Mouse (Mus musculus) limb, embryonic 14.5 days (tissue): ENCODE data around the gene Arpc1a. TPM values are rescaled to one million over a fixed set of nuclear protein-coding genes. Genes with fewer than 3 reads are reported as not detected.
"Not testable (repeated sequence)": the region's sequence is repeated elsewhere in the genome, so short reads cannot be mapped to it uniquely, and the experiment has no call there.

Experiments
- ATAC-seq: fragments of 200-750 bp; cut with Nextera tagmentation; 2 replicates; pipeline ENCODE4 v1.8.0; 2017; ENCODE audit warnings: low read depth, moderate number of reproducible peaks, moderate TSS enrichment; ENCODE audit not compliant: low FRiP score
- DNase-seq: peaks from one replicate; pipeline ENCODE4 v3.0.0-alpha.2; 2015; ENCODE audit warnings: low spot score
- H3K27ac ChIP-seq: fragments of 300-500 bp; sonication (generic); replicated peaks from 2 replicates; pipeline ENCODE4 v1.5.1; 2014; ENCODE audit warnings: low read depth, mild to moderate bottlenecking, low read length, moderate library complexity, mixed read lengths
- H3K27me3 ChIP-seq: fragments of 300-500 bp; sonication (generic); 2 replicates; pipeline ENCODE4 v1.6.1; 2014; ENCODE audit warnings: low read length, mixed read lengths; ENCODE audit not compliant: control insufficient read depth, insufficient read depth
- H3K36me3 ChIP-seq: fragments of 300-500 bp; sonication (generic); 2 replicates; pipeline ENCODE4 v1.6.1; 2014; ENCODE audit warnings: mild to moderate bottlenecking, low read length, moderate library complexity, mixed read lengths; ENCODE audit not compliant: control insufficient read depth, insufficient read depth
- H3K4me1 ChIP-seq: fragments of 300-500 bp; sonication (generic); 2 replicates; pipeline ENCODE4 v1.6.1; 2014; ENCODE audit warnings: antibody characterized with exemption, low read length, mixed read lengths; ENCODE audit not compliant: control insufficient read depth, insufficient read depth
- H3K4me2 ChIP-seq: fragments of 300-500 bp; sonication (generic); replicated peaks from 2 replicates; pipeline ENCODE4 v1.6.1; 2014; ENCODE audit warnings: low read depth, mild to moderate bottlenecking, low read length, moderate library complexity; ENCODE audit not compliant: severe bottlenecking
- H3K4me3 ChIP-seq: fragments of 300-500 bp; sonication (generic); replicated peaks from 2 replicates; pipeline ENCODE4 v1.5.1; 2014; ENCODE audit warnings: low read length
- H3K9ac ChIP-seq: fragments of 300-500 bp; sonication (generic); 2 replicates; pipeline ENCODE4 v1.6.1; 2014; ENCODE audit warnings: mild to moderate bottlenecking, low read depth, low read length, moderate library complexity; ENCODE audit not compliant: severe bottlenecking
- H3K9me3 ChIP-seq: fragments of 300-500 bp; sonication (generic); 2 replicates; pipeline ENCODE4 v1.6.1; 2016; ENCODE audit warnings: low read length; ENCODE audit not compliant: control insufficient read depth
- POLR2A ChIP-seq: fragments of 200-500 bp; IDR thresholded peaks from 2 replicates; pipeline ENCODE4 v1.8.0; 2012; ENCODE audit warnings: inconsistent platforms, mild to moderate bottlenecking, moderate library complexity, borderline replicate concordance; ENCODE audit not compliant: insufficient read depth, insufficient read length; ENCODE audit errors: extremely low read depth
- WGBS: fragments of 180-500 bp; shearing (Covaris S2); extraction: QIAGEN DNeasy Blood & Tissue Kit; methylation state at CpG from one replicate; pipeline ENCODE4 v1.1.7; 2014; 5-methylcytosine and 5-hydroxymethylcytosine counted together
- polyA plus RNA-seq, 2 experiments: library from polyadenylated mRNA; depleted of rRNA in 1 of 2; stranded (reverse) in 1 of 2; unstranded in 1 of 2; fragments of >200 nt; fragmentation: Nextera tagmentation in 1 of 2; extraction: Ambion mirVana in 1 of 2; gene quantifications; 2 replicates each; pipeline versions ENCODE4 v1.2.1 to v1.2.3; 2012 to 2014

Gene Arpc1a
- polyA plus RNA-seq, 2 experiments = 142 to 145 TPM

- TF ChIP-seq POLR2A = no peak
- peaks cover 92% of the 10 kb centered on the region for H3K36me3 ChIP-seq
Measured at GRCm38 (mm10) chr5:145126580-145126979, 43.0 kb downstream of the Arpc1a start.

GRCm38 (mm10) chr5:145129124-145129523 lies 45.5 kb downstream of the Arpc1a start:
- H3K27me3 ChIP-seq = no peaks in the 10 kb centered on the region
- ATAC-seq = no peak
- DNase-seq = no peak
- H3K4me2 ChIP-seq = no peak overlapping the region
- no peaks in the 10 kb centered on the region for H3K9me3 ChIP-seq
- WGBS = 90% methylated on average over 4 of the region's 4 CpGs
- no peak overlapping the region for H3K9ac ChIP-seq
- peaks cover 95% of the 10 kb centered on the region for H3K36me3 ChIP-seq
- H3K4me1 ChIP-seq = no peaks in the 10 kb centered on the region
- no peak overlapping the region for H3K27ac ChIP-seq
- TF ChIP-seq POLR2A = no peak
- H3K4me3 ChIP-seq = no peak overlapping the region

More at GRCm38 (mm10) chr5:145126580-145126979, 43.0 kb downstream of the Arpc1a start:
- WGBS = 96% methylated on average over 9 of the region's 9 CpGs
- Histone ChIP-seq H3K9ac (no peak overlapping the region), H3K27me3 (no peaks in the 10 kb centered on the region), H3K9me3 (no peaks in the 10 kb centered on the region), H3K27ac (no peak overlapping the region), H3K4me2 (no peak overlapping the region), H3K4me3 (no peak overlapping the region), H3K4me1 (no peaks in the 10 kb centered on the region)
- ATAC-seq (no peak), DNase-seq (no peak)

GRCm38 (mm10) chr5:145129773-145130172 lies 46.1 kb downstream of the Arpc1a start:
- peaks cover 97% of the 10 kb centered on the region for H3K36me3 ChIP-seq

GRCm38 (mm10) chr5:145130191-145130590 lies 46.6 kb downstream of the Arpc1a start:
- DNase-seq (no peak), ATAC-seq (no peak)
- H3K4me1 ChIP-seq = no peaks in the 10 kb centered on the region
- no peak overlapping the region for H3K4me3 ChIP-seq
- H3K36me3 ChIP-seq = peaks cover 97% of the 10 kb centered on the region
- no peaks in the 10 kb centered on the region for H3K27me3 ChIP-seq
- H3K27ac ChIP-seq = no peak overlapping the region
- 87% methylated on average over 11 of the region's 11 CpGs for WGBS
- H3K4me2 ChIP-seq = no peak overlapping the region
- no peak overlapping the region for H3K9ac ChIP-seq
- no peaks in the 10 kb centered on the region for H3K9me3 ChIP-seq
- no peak for TF ChIP-seq POLR2A

More at GRCm38 (mm10) chr5:145129773-145130172, 46.1 kb downstream of the Arpc1a start:
- not testable (repeated sequence) for H3K27ac ChIP-seq, ATAC-seq, H3K27me3 ChIP-seq, DNase-seq, H3K4me2 ChIP-seq, H3K9me3 ChIP-seq, H3K9ac ChIP-seq, H3K4me1 ChIP-seq, H3K4me3 ChIP-seq
- WGBS = 90% methylated on average over 4 of the region's 6 CpGs

- no peak for TF ChIP-seq POLR2A
- H3K27ac ChIP-seq = no peak overlapping the region
- no peaks in the 10 kb centered on the region for H3K27me3 ChIP-seq
- no peaks in the 10 kb centered on the region for H3K4me1 ChIP-seq
- H3K9me3 ChIP-seq = no peaks in the 10 kb centered on the region
- H3K4me2 ChIP-seq = no peak overlapping the region
- DNase-seq = no peak
- WGBS = 86% methylated on average over 3 of the region's 3 CpGs
- no peak for ATAC-seq
- peaks cover 95% of the 10 kb centered on the region for H3K36me3 ChIP-seq
- no peak overlapping the region for H3K4me3 ChIP-seq
- no peak overlapping the region for H3K9ac ChIP-seq
Measured at GRCm38 (mm10) chr5:145130995-145131394, 47.4 kb downstream of the Arpc1a start.

DNA sequence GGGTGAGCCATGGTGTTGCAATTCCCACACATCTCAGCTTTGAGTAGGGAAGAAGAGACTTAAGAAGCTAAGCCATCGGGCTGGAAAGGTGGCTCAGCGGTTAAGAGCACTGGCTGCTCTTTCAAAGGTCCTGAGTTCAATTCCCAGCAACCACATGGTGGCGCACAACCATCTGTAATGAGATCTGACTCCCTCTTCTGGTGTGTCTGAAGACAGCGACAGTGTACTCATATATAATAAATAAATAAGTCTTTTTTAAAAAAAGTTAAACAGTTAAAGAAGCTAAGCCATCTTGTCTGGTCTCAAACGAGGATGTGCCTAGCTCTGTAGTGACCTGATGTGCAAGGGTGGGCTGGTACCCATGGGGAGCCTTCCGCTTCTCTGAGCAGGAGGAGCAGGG lies 49.6 kb downstream of the Arpc1a start:
- not testable (repeated sequence) for H3K9me3 ChIP-seq, DNase-seq, H3K4me2 ChIP-seq, H3K4me1 ChIP-seq, H3K4me3 ChIP-seq, H3K27me3 ChIP-seq, H3K9ac ChIP-seq, H3K27ac ChIP-seq, ATAC-seq
- WGBS = 90% methylated on average over 6 of the region's 6 CpGs
- peaks cover 85% of the 10 kb centered on the region for H3K36me3 ChIP-seq
